Mouse (Mus musculus): ENCODE measurements around the gene Khdrbs2.

- TF ChIP-seq CTCF (conservative IDR thresholded peaks at IDR 0.05; ENCODE audit: low read length): no peak
- no peak for TF ChIP-seq NANOG (IDR thresholded peaks at IDR 0.05; ENCODE audit: borderline replicate concordance, low read length)
- no peak for TF ChIP-seq POU5F1 (IDR thresholded peaks at IDR 0.05; ENCODE audit: borderline replicate concordance, low read length)
Observed at GRCm38 (mm10) chr1:32428410-32428809, 255.9 kb downstream of the Khdrbs2 start.
